Mouse (Mus musculus) heart, postnatal 0 days (tissue): ENCODE measurements around the gene Cask.

Source experiments
- CTCF ChIP-seq: IDR thresholded peaks from 2 replicates; pipeline ENCODE4 v1.5.1; 2016; ENCODE audit warnings: antibody characterized with exemption, control low read depth, low read depth
- EP300 ChIP-seq: IDR thresholded peaks from 2 replicates; pipeline ENCODE4 v1.6.1; 2016; ENCODE audit warnings: antibody characterized with exemption, low read depth

GRCm38 (mm10) chrX:13716796-13717569 lies 134.2 kb downstream of the Cask start:
- TF ChIP-seq CTCF (no peak), EP300 (no peak)
